Mouse (Mus musculus): ENCODE data around the gene Lrr1. TPM values are rescaled to one million over a fixed set of nuclear protein-coding genes. Genes with fewer than 3 reads are reported as not detected.

Lrr1 gene
- total RNA-seq, 2 experiments from 2014 or later: 2.7 to 5.4 TPM

Small RNA genes within 50 kb of the gene (microRNA-seq; reads per million reads assigned to microRNA genes)
- not detected for gene Gm47287
- gene Gm47295: 1.8 reads per million

Other genes with a start within 250 kb of the Lrr1 start
- gene Rps29, start 9.6 kb upstream of the Lrr1 start, total RNA-seq (2021): 1,000 to 10,000 TPM; 1,787 to 1,858 TPM
- 100 to 1,000 TPM; 523 to 531 TPM for gene Rpl36al, start 15.3 kb downstream of the Lrr1 start, total RNA-seq (2021)
- 10 to 100 TPM; 51.4 to 53.9 TPM for gene Mgat2, start 15.3 kb downstream of the Lrr1 start, total RNA-seq (2021)
- gene Gm49383, start 28.3 kb downstream of the Lrr1 start, total RNA-seq (2021): 1 to 10 TPM; 7.2 to 9.2 TPM
- 1 to 10 TPM; 1.9 to 2.0 TPM for gene Dnaaf2, start 29.6 kb downstream of the Lrr1 start, total RNA-seq (2021)
- 1 to 10 TPM; 8.5 to 9.2 TPM for gene Gm49384, start 35.5 kb downstream of the Lrr1 start, total RNA-seq (2021)
- 1 to 10 TPM; 9.7 TPM for gene Pole2, start 59.4 kb downstream of the Lrr1 start, total RNA-seq (2021)
- 10 to 100 TPM; 12.6 to 12.8 TPM for gene Klhdc1, start 72.4 kb downstream of the Lrr1 start, total RNA-seq (2021)
- gene Klhdc2, start 127.9 kb downstream of the Lrr1 start, total RNA-seq (2021): 10 to 100 TPM; 86.4 to 86.8 TPM
- 10 to 100 TPM; 45.4 to 49.9 TPM for gene Nemf, start 188.4 kb downstream of the Lrr1 start, total RNA-seq (2021)
- 100 to 1,000 TPM; 100 to 105 TPM for gene Arf6, start 203.3 kb downstream of the Lrr1 start, total RNA-seq (2021)
- 1 to 10 TPM; 1.1 to 1.2 TPM for gene Gm9887, start 203.6 kb downstream of the Lrr1 start, total RNA-seq (2021)